Mouse (Mus musculus): Measurements from ENCODE around the gene Ano4.

GRCm38 (mm10) chr10:89391571-89392163 lies 47.1 kb upstream of the Ano4 start:
- no peak for TF ChIP-seq CTCF (conservative IDR thresholded peaks at IDR 0.05; ENCODE audit: low read length)
- no peak for TF ChIP-seq POU5F1 (IDR thresholded peaks at IDR 0.05; ENCODE audit: borderline replicate concordance, low read length)
